Mouse (Mus musculus) intestine, embryonic 14.5 days (tissue): ENCODE results near the gene Lpar5. TPM values are rescaled to one million over a fixed set of nuclear protein-coding genes. Genes with fewer than 3 reads are reported as not detected.
"Not testable (repeated sequence)": the region's sequence is repeated elsewhere in the genome, so short reads cannot be mapped to it uniquely, and the experiment has no call there.

ENCODE experiments used
- ATAC-seq: fragments of 200-750 bp; cut with Nextera tagmentation; replicated peaks from 2 replicates; pipeline ENCODE4 v1.8.0; 2017; ENCODE audit warnings: low read depth, moderate number of reproducible peaks, moderate TSS enrichment, moderate library complexity; ENCODE audit not compliant: low FRiP score, low TSS enrichment
- DNase-seq: peaks from one replicate; pipeline ENCODE4 v3.0.0-alpha.2; 2018; ENCODE audit warnings: low spot score
- H3K27ac ChIP-seq: fragments of 300-500 bp; sonication (generic); 2 replicates; pipeline ENCODE4 v1.5.1; 2014; ENCODE audit warnings: low read depth, mild to moderate bottlenecking, control low read depth
- H3K27me3 ChIP-seq: fragments of 300-500 bp; sonication (generic); replicated peaks from 2 replicates; pipeline ENCODE4 v1.6.1; 2014; ENCODE audit warnings: low read length, control low read depth; ENCODE audit not compliant: control insufficient read depth, insufficient read depth
- H3K36me3 ChIP-seq: fragments of 300-500 bp; sonication (generic); 2 replicates; pipeline ENCODE4 v1.6.1; 2014; ENCODE audit warnings: low read length, control low read depth; ENCODE audit not compliant: control insufficient read depth, insufficient read depth
- H3K4me1 ChIP-seq: fragments of 300-500 bp; sonication (generic); replicated peaks from 2 replicates; pipeline ENCODE4 v1.6.1; 2014; ENCODE audit warnings: low read length, control low read depth, mixed read lengths; ENCODE audit not compliant: control insufficient read depth, insufficient read depth
- H3K4me2 ChIP-seq: fragments of 300-500 bp; sonication (generic); 2 replicates; pipeline ENCODE4 v1.6.1; 2014; ENCODE audit warnings: low read length
- H3K4me3 ChIP-seq: fragments of 300-500 bp; sonication (generic); 2 replicates; pipeline ENCODE4 v1.5.1; 2014; ENCODE audit warnings: low read depth, low read length, control low read depth, mixed read lengths
- H3K9ac ChIP-seq: fragments of 300-500 bp; sonication (generic); 2 replicates; pipeline ENCODE4 v1.6.1; 2014; ENCODE audit warnings: mild to moderate bottlenecking, low read length
- H3K9me3 ChIP-seq: fragments of 300-500 bp; sonication (generic); 2 replicates; pipeline ENCODE4 v1.6.1; 2016; ENCODE audit warnings: low read length, control low read depth; ENCODE audit not compliant: control insufficient read depth
- WGBS: fragments of 180-500 bp; shearing (Covaris S2); extraction: QIAGEN DNeasy Blood & Tissue Kit; methylation state at CpG from one replicate; pipeline ENCODE4 v1.1.7; 2014; 5-methylcytosine and 5-hydroxymethylcytosine counted together
- polyA plus RNA-seq: library from polyadenylated mRNA; unstranded; fragments of >200 nt; fragmentation: Nextera tagmentation; extraction: Ambion mirVana; gene quantifications from 2 replicates; pipeline ENCODE4 v1.2.1, GENCODE M21; 2014

Gene Lpar5
- polyA plus RNA-seq, 1 experiment from 2014 or later = 3.0 TPM

GRCm38 (mm10) chr6:125042081-125042480 is 25.6 kb upstream of the Lpar5 start:
- no peak for DNase-seq
- Histone ChIP-seq H3K4me1 (peaks cover 14% of the 10 kb centered on the region; the same call in 1 of the 2 replicates), H3K27me3 (no peaks in the 10 kb centered on the region), H3K4me3 (no peak overlapping the region), H3K36me3 (peaks cover 45% of the 10 kb centered on the region), H3K27ac (no peak overlapping the region), H3K9me3 (no peaks in the 10 kb centered on the region), H3K9ac (no peak overlapping the region), H3K4me2 (no peak overlapping the region)
- 90% methylated on average over 7 of the region's 7 CpGs for WGBS
- ATAC-seq = no peak

GRCm38 (mm10) chr6:125046691-125047090 is 21.0 kb upstream of the Lpar5 start:
- DNase-seq (peak; percentile 87), ATAC-seq (no peak; the same call in 1 of the 2 replicates)
- no peak overlapping the region for H3K27ac ChIP-seq
- no peaks in the 10 kb centered on the region for H3K9me3 ChIP-seq
- WGBS = 32% methylated on average over 5 of the region's 5 CpGs
- H3K9ac ChIP-seq = no peak overlapping the region
- no peak overlapping the region for H3K4me3 ChIP-seq
- H3K4me2 ChIP-seq = no peak overlapping the region
- H3K27me3 ChIP-seq = no peaks in the 10 kb centered on the region
- H3K36me3 ChIP-seq = peaks cover 71% of the 10 kb centered on the region
- no peaks in the 10 kb centered on the region for H3K4me1 ChIP-seq

GRCm38 (mm10) chr6:125049678-125050077 is 18.0 kb upstream of the Lpar5 start, which contains the start of gene Acrbp:
TSS of gene Acrbp (plus strand) at chr6:125049689.
- 34% methylated on average over 20 of the region's 20 CpGs for WGBS
- H3K27ac ChIP-seq = no peak within 1 kb of the TSS
- H3K4me3 ChIP-seq = no peak within 1 kb of the TSS
- DNase-seq (no peak), ATAC-seq (no peak)
- no peaks in the 10 kb centered on the region for H3K4me1 ChIP-seq
- H3K4me2 ChIP-seq = no peak within 1 kb of the TSS
- no peaks in the 10 kb centered on the region for H3K9me3 ChIP-seq
- H3K27me3 ChIP-seq = no peaks in the 10 kb centered on the region
- H3K36me3 ChIP-seq = peaks cover 81% of the 10 kb centered on the region
- no peak within 1 kb of the TSS for H3K9ac ChIP-seq

GRCm38 (mm10) chr6:125051237-125051636 is 16.5 kb upstream of the Lpar5 start:
- H3K4me2 ChIP-seq = no peak overlapping the region
- no peak overlapping the region for H3K27ac ChIP-seq
- no peak overlapping the region for H3K4me3 ChIP-seq
- H3K9me3 ChIP-seq = no peaks in the 10 kb centered on the region
- ATAC-seq = no peak
- no peaks in the 10 kb centered on the region for H3K4me1 ChIP-seq
- no peak overlapping the region for H3K9ac ChIP-seq
- peaks cover 70% of the 10 kb centered on the region for H3K36me3 ChIP-seq
- WGBS = 61% methylated on average over 5 of the region's 5 CpGs
- no peaks in the 10 kb centered on the region for H3K27me3 ChIP-seq
- no peak for DNase-seq

- H3K36me3 ChIP-seq = no peaks in the 10 kb centered on the region
- ATAC-seq (no peak), DNase-seq (no peak)
- no peaks in the 10 kb centered on the region for H3K9me3 ChIP-seq
- H3K4me2 ChIP-seq = no peak overlapping the region
- no peaks in the 10 kb centered on the region for H3K27me3 ChIP-seq
- no peak overlapping the region for H3K27ac ChIP-seq
- WGBS = 32% methylated on average over 6 of the region's 6 CpGs
- H3K9ac ChIP-seq = no peak overlapping the region
- no peaks in the 10 kb centered on the region for H3K4me1 ChIP-seq
- no peak overlapping the region for H3K4me3 ChIP-seq
Measured at GRCm38 (mm10) chr6:125061493-125061892, 6.2 kb upstream of the Lpar5 start.

DNA sequence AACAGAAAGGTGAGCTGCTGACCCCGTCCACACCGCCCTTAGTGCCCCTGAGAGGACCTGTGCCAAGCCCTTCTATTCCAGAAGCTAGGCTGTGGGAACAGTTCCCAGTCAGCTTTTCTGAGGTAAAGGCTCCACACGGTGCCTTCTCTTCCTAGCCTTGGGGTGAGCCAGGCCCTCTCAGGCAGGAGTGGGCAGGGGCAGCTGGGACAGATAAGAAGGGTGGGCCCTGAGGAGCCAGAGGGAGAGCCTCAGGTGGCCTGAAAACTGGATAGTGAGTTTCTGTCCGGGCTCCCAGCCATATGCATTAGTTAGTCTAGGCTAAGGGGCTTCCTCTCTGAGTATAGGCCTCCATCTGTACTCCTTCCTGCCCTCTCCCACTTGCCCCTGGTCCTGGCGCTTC is 5.2 kb upstream of the Lpar5 start:
- ATAC-seq (no peak), DNase-seq (no peak)
- Histone ChIP-seq H3K27me3 (no peaks in the 10 kb centered on the region), H3K9me3 (no peaks in the 10 kb centered on the region), H3K4me1 (no peaks in the 10 kb centered on the region), H3K36me3 (no peaks in the 10 kb centered on the region), H3K4me2 (no peak overlapping the region), H3K27ac (no peak overlapping the region), H3K9ac (no peak overlapping the region), H3K4me3 (no peak overlapping the region)
- 90% methylated on average over 5 of the region's 5 CpGs for WGBS

GRCm38 (mm10) chr6:125063906-125064305 is 3.8 kb upstream of the Lpar5 start:
- no peaks in the 10 kb centered on the region for H3K4me1 ChIP-seq
- no peaks in the 10 kb centered on the region for H3K36me3 ChIP-seq
- no peaks in the 10 kb centered on the region for H3K9me3 ChIP-seq
- ATAC-seq (no peak), DNase-seq (no peak)
- H3K27ac ChIP-seq = no peak overlapping the region
- no peak overlapping the region for H3K4me3 ChIP-seq
- no peak overlapping the region for H3K9ac ChIP-seq
- no peak overlapping the region for H3K4me2 ChIP-seq
- no peaks in the 10 kb centered on the region for H3K27me3 ChIP-seq
- WGBS = 80% methylated on average over 6 of the region's 6 CpGs

GRCm38 (mm10) chr6:125065223-125065622 is 2.5 kb upstream of the Lpar5 start:
- WGBS = no CpG with 5 or more reads among the region's 1 CpGs

DNA sequence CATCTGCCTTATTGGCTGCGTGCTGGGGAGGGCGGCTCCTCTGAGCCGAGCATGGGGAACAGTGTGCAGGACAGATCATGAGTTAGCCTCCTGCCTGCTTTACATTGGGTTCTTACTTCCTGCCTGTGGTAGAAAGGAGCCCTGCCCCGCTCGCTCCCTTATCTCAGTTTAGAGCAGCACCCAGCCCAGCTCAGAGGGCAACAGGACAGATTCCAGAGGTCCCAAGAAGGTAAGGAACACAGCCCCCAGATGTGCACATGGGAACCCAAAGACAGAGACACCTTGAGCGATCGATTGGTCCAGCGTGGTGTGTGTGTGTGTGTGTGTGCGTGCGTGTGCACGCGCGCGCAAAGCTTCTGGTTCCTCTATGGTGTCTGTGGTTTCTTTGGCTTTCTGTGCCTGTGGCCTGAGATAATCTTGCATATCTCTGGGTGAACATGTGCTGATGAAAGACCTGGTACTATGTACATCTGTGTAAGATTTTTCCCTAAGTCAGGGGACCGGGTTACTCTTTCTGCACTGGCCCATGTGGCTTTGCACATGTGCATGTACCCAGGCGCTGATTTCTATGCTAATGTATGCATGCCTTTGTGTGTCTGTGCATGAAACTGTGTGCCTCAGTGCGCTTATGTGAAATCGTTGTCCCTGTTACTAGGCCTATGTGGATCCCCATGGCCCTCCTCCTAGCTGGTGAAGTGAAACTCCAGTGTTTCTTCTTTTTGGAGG is 3.6 kb downstream of the Lpar5 start:
- H3K4me2 ChIP-seq = no peak overlapping the region
- DNase-seq (no peak), ATAC-seq (no peak; the same call in 1 of the 2 replicates)
- H3K9me3 ChIP-seq = no peaks in the 10 kb centered on the region
- peak overlapping the region; percentile 57 for H3K27ac ChIP-seq
- peaks cover 7% of the 10 kb centered on the region; the same call in 1 of the 2 replicates for H3K4me1 ChIP-seq
- no peak overlapping the region for H3K9ac ChIP-seq
- WGBS = 84% methylated on average over 18 of the region's 18 CpGs
- H3K36me3 ChIP-seq = no peaks in the 10 kb centered on the region
- no peaks in the 10 kb centered on the region for H3K27me3 ChIP-seq
- H3K4me3 ChIP-seq = no peak overlapping the region

More at GRCm38 (mm10) chr6:125065223-125065622, 2.5 kb upstream of the Lpar5 start:
- not testable (repeated sequence) for H3K9ac ChIP-seq, H3K27ac ChIP-seq, DNase-seq, H3K36me3 ChIP-seq, ATAC-seq, H3K9me3 ChIP-seq, H3K27me3 ChIP-seq, H3K4me1 ChIP-seq, H3K4me3 ChIP-seq, H3K4me2 ChIP-seq
